Mouse (Mus musculus): ENCODE data around the gene Tob2.

Gene Tob2

DNA sequence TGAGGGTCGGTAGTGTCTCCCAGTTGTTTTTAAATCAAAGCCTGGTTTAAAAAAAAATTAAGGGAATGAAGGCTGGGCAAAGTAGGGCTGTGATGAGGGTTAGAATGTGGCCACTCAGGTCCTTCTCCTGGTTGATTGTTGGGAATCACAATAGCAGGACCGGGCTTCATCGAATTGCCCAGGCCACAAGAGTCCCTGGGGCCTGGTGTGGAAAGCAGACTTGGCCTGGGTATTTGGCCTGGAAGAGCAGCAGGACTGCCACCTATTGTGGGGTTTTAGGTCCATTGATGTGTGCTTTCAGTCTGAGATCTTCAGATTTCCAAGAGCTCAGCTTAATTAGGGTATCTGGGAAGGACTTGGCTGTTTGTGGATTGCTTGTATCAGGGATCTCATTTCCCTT, 46.3 kb downstream of the Tob2 start:
- no peak for DNase-seq (ENCODE audit: extremely low spot score, low read depth, low spot score)

DNA sequence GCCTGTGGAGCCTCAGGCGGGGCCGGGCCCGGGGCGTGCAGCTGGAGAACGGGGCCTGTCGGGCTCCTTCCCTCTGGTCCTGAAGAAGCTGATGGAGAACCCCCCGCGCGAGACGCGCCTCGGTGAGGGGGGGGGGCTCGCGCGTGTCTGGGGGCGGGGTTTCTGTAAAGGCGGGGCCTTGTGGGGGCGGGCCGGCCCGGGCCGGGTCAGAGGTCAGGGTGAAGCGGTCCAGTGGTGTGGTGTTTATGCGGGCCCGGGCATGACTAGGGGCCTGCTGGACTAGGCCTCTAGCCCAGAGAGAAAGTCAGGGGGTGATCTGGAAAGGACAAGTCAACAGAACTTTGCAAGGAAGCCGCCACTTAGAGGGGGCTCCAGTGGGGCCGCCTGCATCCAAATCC, 47.0 kb downstream of the Tob2 start:
- no peak for DNase-seq (ENCODE audit: extremely low spot score, low read depth, low spot score)

DNA sequence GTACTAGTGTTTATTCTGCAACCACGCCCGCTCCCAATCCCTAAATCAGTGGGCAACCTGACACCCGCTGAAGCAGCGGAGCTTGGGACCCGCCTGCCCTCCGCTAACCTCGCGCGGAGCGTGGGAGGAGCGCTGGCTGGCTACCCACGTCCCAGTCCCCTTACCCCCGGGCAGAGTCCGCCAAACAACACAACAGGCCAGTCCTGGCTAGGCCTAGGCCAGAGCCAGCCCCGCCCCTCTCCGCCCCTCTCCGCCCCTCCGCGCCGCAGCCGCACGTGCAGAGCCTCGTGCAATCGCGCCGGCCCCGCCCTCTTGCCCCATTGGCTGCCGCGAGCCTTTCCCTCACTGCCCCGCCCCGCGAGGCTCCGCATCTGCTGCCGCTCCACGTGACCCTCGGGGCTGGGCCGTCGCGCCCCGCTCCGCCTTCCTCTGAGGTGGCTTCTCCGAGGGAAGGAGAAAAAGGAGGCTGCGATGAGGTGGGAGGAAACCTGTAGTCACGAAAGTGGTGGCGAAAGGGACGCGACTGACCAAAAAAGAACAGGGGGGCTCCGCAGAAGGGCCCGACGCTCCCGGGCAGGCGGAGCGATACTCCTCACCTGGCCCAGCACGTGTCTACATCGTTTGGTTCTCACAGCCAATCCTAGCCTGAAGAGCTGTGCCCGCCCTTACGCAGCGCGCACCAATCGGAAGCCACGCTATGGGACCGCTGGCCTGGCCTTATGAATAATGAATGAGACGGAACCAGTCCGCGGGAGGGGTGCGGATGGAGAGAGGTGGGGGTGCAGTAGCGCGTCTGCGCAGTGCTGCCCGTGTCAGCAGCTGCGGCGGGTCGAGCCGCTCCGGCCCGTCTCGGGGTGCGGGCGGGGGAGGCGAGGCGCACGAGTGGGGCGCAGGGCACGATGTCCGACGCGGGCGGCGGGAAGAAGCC, 47.7 kb downstream of the Tob2 start:
- peak; percentile 86 for DNase-seq (ENCODE audit: extremely low spot score, low read depth, low spot score)

DNA sequence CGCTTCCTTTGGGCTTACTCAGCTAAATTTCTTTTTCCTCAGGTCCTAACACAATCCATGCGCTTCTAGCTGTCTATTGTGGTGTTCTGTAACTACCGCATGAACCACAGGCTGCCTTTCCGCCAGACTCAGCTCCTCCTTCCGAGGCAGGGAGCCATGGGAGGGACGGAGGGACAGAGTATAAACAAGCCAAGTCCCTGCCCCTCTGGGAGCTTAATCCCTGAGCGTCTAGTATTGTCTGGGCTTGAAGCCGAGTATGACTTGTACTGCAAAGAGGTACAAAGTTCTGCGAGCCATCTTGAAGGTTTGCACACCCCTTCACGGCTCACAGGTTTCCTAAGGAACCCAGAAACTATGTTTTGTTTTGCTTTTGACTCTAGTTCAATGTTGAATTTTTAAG, 48.4 kb downstream of the Tob2 start:
- no peak for DNase-seq (ENCODE audit: extremely low spot score, low read depth, low spot score)

DNA sequence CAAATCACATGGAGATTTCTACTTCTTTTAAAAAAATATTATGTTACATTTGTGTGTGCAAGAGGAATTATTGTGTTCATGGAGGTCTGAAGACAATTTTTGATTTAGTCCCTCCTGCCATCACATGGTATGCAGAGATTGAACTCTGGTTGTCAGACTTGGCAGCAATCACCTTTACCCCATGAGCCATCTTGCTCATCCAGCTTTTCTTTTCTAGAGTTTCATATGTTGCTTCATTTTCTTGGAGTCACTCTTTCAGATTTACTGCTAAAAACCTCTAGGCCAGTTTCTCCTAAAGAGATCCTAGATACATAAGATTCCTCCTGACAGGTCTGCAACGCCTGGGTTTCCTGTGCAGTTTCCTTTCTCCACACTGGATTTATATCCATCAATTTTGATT, 49.0 kb downstream of the Tob2 start:
- no peak for DNase-seq (ENCODE audit: extremely low spot score, low read depth, low spot score)

DNA sequence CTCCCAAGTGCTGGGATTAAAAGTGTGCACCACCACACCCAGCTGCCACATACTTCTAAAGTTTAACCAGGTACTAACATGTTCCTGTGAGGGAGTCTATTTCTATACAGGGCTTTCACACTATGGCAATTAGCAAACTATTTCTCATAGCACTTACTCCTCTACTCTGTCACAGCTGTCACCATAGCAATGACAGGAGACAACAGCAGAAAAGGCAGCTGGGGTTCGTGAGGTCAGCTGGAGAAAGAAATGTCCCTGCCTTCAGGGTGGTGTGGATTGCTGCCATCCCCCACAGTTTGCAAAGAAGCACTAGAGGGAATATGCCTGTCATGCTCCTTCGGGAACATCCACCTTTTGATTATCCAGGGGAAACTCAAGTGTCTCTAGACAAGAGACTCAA, 49.8 kb downstream of the Tob2 start:
- no peak for DNase-seq (ENCODE audit: extremely low spot score, low read depth, low spot score)

DNA sequence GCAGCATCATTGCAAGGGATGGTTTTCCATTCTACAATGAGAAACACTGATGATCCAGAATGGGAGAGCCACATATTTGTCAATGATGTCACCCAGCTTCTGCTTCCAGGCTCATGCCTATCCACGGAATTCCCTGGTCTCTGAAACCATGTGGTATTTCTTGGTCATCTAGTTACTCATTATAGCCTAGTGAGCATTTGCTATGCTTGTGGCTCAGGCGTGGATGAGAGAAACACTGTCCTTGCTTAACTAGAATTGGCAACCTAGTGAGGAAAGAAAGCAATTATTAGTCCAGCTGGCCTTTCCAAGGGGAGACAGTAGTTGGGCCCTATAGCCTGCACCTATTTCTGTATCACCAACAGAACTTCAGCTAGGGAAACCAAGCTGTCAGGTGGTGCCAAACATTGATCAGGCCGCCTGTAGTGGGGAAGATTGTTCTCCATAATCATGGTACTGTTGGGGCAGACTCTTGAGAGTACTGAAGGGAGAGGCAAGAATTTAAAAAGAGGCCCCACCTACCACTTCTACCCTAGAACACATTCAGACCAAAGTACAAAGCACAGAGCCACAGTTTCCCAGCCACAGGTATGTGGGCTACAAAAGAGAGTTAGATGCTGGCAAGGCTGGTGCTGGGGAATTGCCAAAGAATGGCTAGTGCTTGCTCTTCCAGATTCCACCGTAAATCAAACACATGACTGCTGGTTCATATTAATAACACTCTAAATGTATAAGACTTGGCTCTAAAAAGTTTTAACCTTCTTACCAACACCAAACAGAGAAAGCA, 51.8 kb downstream of the Tob2 start:
- no peak for DNase-seq (ENCODE audit: extremely low spot score, low read depth, low spot score)

DNA sequence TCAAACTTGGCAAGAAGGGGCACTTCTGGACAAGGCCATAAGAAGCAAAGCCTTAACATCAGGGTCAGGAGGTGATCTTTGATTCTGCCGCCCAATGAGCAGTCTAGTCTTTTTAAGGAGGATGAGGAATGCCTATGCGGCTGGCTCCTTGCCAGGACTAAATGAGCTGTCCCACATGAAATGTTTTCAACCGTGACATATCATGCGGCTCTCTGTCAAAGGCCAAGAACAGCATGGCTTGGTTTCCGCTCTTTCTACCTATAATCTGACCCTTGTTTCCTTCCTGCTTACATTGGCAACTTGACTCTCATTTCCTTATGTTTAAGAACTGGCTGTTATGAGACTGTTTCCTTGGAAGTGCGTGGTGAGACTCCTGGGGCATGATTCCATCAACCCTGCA, 53.0 kb downstream of the Tob2 start:
- no peak for DNase-seq (ENCODE audit: extremely low spot score, low read depth, low spot score)

DNA sequence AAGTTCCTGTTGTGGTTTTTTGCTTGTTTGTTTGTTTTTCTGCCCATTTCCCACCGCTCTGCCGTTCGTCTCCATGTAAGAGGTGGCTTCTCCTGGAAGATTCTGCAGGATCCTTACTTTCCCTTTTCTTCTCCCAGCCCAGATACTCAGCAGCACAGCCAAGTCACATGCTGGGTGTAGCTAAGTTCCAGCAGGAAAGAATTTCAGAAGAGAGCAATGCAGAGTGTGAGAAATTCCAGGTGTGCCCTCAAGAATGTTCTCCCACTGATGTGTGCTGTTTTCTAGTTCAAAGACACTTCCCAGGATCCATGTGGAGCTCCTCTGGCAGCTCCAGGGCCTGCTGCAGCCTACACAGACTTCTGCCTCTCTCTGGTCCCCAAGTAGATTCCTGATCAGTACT, 53.7 kb downstream of the Tob2 start:
- DNase-seq (ENCODE audit: extremely low spot score, low read depth, low spot score), result no peak

DNA sequence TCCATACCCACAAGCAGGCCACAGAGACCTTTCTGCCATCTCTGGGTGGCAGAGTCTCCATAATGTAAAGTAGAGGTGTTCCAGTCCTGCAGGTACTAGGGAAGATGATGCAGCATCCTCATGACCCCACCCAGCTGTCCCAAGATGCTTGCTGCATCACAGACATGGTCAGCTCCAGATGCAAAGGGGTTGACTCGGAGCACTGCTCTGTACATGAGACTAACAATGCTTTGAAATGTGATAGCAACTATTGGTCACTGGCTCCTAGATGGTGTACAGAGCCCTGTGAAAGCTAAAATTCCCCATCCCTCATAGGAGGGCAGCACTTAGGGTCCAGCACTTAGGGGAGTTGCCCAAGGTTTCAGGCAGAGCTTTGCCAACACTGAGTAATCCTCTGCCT, 54.4 kb downstream of the Tob2 start:
- DNase-seq (ENCODE audit: extremely low spot score, low read depth, low spot score), result no peak

DNA sequence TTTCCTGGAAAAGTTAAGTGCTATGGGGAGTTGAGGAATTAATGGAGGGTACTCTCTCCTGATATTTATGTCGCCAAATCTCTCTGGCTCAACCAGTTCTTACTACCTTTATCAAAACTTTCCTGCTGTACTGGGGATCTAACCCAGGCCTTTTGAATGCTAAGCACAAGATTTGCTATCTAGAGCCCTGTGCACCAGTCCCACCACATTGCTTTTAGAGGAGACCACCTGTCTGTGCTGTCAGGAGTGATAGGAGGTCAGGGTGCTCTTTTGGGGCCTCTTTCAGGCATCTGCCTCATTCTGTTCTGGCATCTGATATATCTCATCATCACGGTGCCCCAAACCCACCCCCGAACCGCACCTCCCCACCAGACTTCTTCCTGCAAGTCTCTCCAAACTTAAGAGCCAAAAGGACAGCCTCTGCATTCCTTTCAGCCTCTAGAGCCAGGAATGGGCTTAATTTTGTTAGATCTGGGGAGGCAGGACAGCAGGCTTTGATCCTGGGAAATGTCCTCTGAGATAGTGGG, 55.1 kb downstream of the Tob2 start:
- no peak for DNase-seq (ENCODE audit: extremely low spot score, low read depth, low spot score)

DNA sequence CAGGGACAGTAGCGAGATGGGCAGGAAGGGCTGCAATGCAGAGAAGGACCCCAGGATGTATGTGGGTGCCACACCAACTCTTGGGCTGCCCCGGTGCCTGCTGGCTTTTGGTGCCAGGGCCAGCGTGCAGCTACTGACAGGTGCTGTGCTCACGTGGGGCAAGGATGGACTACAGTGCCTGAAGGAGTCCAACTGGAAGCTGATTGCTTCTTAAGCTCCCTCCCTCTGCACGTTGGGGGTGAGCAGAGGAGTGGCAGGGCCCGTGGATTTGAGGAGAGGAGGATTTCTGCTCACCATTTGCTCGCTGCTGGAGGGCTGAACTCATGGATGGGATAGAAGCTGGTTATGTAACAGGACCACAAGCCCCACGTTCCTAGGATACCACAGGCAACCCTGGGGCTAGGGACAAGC, 55.6 kb downstream of the Tob2 start:
- no peak for DNase-seq (ENCODE audit: extremely low spot score, low read depth, low spot score)

DNA sequence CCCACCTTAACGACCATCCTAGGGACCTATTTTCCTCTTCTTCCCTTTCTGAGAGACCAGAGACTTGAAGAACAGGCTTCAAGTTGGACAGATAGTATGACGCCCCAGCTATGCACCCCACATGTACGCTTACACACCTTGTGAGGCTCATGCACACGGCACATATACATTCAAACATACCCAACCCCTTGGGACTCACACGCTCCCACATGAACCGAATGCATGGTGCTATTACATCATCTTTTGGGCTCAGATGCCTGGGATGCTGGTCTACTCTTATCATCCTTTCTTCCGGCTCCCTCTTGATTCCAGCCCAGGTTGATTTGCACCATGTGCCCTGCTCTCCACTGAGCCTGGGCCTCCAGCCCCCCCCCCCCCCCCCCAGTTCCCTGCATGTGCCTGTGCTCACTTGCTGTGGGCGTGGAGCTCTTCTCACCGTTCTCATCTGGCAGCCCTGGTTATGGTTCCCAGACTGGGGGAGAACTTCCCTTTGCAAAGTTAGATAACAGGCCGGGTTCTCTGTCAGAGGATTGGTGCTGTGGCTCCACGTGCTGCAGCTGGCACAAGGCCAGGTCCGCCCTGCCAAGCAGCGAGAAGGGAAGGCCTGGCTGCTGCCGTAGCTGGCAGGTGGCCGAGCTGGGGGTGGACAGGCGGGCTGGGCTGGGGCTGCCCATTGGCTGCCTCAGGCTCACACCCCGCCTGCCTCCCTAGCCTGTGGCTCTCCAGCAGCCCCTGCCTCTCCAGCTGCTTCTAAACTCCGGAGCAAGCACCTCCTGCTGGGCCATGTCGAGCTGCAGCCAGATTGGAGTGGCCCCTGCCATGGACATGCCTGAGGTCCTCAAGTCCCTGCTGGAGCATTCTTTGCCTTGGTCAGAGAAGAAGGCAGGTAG, 56.4 kb downstream of the Tob2 start, which contains the start of gene Tef:
Tef (plus strand) TSS at position 421 of the 890 bp plus-strand sequence.
- peak; percentile 16 for DNase-seq (ENCODE audit: extremely low spot score, low read depth, low spot score)

DNA sequence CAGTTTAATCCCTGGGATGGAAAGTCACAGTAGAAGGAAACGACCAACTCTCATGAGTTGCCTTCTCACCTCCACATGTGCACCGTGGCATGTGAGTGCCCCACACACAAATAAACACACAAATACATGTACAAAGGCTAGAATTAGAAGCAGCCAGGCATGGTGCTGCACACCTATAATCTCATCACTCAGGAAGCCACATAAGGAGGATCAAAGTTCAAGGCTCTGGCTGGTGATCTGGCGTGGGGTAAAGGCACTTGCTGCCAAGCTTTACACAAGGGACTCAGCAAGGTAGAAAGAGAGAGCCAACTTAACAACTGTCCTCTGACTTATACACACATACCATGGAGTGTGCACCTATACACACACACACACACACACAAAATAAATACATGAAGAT, 58.2 kb downstream of the Tob2 start:
- no peak for DNase-seq (ENCODE audit: extremely low spot score, low read depth, low spot score)

DNA sequence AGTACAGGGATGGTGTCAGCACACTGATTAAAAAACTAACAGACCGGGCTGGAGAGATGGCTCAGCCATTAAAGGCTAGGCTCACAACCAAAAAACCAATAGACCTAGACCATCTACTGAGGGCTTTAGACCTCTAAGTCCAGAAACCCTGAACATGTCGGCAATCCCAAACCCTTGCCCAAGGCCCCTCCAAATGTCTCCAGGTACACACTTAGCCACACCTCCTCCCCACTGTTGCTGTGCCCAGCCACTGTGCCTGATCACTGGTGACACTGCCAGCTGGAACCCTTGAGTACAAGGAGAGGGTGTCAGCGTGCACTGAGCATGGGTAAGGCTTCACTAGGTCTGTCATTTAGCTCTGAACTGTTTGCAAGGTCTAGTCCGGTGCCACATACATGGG, 60.2 kb downstream of the Tob2 start:
- no peak for DNase-seq (ENCODE audit: extremely low spot score, low read depth, low spot score)

All from hindlimb bud, embryonic 11.5 days (tissue).